Mouse (Mus musculus) MEL (cell line): ENCODE results near the gene Igsf8. TPM values are rescaled to one million over a fixed set of nuclear protein-coding genes. Genes with fewer than 3 reads are reported as not detected.
A peak's percentile ranks its signal among the peaks of the same experiment; 100 is the strongest.

Source experiments
- DNase-seq: peaks from one replicate; pipeline ENCODE4 v3.0.0; 2011; ENCODE audit warnings: low read depth, low spot score
- H3K27ac ChIP-seq: 2 replicates; pipeline ENCODE4 v1.5.1; 2012; ENCODE audit warnings: low read depth, mild to moderate bottlenecking, control low read depth, low read length, moderate library complexity; ENCODE audit not compliant: control insufficient read depth
- H3K27me3 ChIP-seq, 2 experiments: fragments of 150-350 bp in 1 of 2; sonication (generic) in 1 of 2; 2 replicates each; pipeline ENCODE4 v1.6.1; 2012; ENCODE audit warnings: low read length in 2 of 2, mild to moderate bottlenecking in 2 of 2, improper control_type of control experiment in 1 of 2, moderate library complexity in 1 of 2; ENCODE audit not compliant: insufficient read depth in 2 of 2, control insufficient read depth in 1 of 2
- H3K36me3 ChIP-seq, 2 experiments: 2 replicates each; pipeline ENCODE4 v1.6.1; 2012 to 2014; ENCODE audit warnings: low read length in 2 of 2, improper control_type of control experiment in 1 of 2, inconsistent platforms in 1 of 2, mild to moderate bottlenecking in 1 of 2; ENCODE audit not compliant: insufficient read depth in 2 of 2, control insufficient read depth in 1 of 2
- H3K4me1 ChIP-seq, 2 experiments: fragments of 150-350 bp in 1 of 2; sonication (generic) in 1 of 2; 2 replicates each; pipeline ENCODE4 v1.6.1; 2012; ENCODE audit warnings: low read length in 2 of 2, improper control_type of control experiment in 1 of 2, mild to moderate bottlenecking in 1 of 2; ENCODE audit not compliant: insufficient read depth in 2 of 2, control insufficient read depth in 1 of 2
- H3K4me3 ChIP-seq, 2 experiments: fragments of 150-350 bp in 1 of 2; sonication (generic) in 1 of 2; 2 replicates each; pipeline ENCODE4 v1.5.1; 2012; ENCODE audit warnings: low read depth in 2 of 2, low read length in 2 of 2, mild to moderate bottlenecking in 2 of 2, moderate library complexity in 2 of 2, control low read depth in 1 of 2, improper control_type of control experiment in 1 of 2; ENCODE audit not compliant: control insufficient read depth in 1 of 2, insufficient read depth in 1 of 2
- H3K79me2 ChIP-seq: 2 replicates; pipeline ENCODE4 v1.6.1; 2012; ENCODE audit warnings: mild to moderate bottlenecking, low read length, moderate library complexity; ENCODE audit not compliant: control insufficient read depth, poor library complexity, insufficient read depth
- H3K9ac ChIP-seq: 2 replicates; pipeline ENCODE4 v1.6.1; 2012; ENCODE audit warnings: low read depth, mild to moderate bottlenecking, control low read depth, low read length, moderate library complexity; ENCODE audit not compliant: control insufficient read depth, poor library complexity, severe bottlenecking
- H3K9me3 ChIP-seq: fragments of 150-350 bp; sonication (generic); replicated peaks from 2 replicates; pipeline ENCODE4 v1.6.1; 2012; ENCODE audit warnings: mild to moderate bottlenecking, low read length, improper control_type of control experiment, moderate library complexity; ENCODE audit not compliant: insufficient read depth
- BHLHE40 ChIP-seq: IDR thresholded peaks from 2 replicates; pipeline ENCODE4 v1.6.1; 2012; ENCODE audit warnings: low read depth, mild to moderate bottlenecking, inconsistent platforms, low read length, improper control_type of control experiment, borderline replicate concordance
- CHD1 ChIP-seq: IDR thresholded peaks from 2 replicates; pipeline ENCODE4 v1.6.1; 2012; ENCODE audit warnings: low read depth, mild to moderate bottlenecking, inconsistent platforms, low read length, improper control_type of control experiment
- CTCF ChIP-seq, 3 experiments: IDR thresholded peaks in 2 of 3; conservative IDR thresholded peaks in 1 of 3; 2 replicates each; pipeline ENCODE4 v1.5.1; 2011 to 2012; ENCODE audit warnings: low read length in 3 of 3, low read depth in 2 of 3, mild to moderate bottlenecking in 2 of 3, improper control_type of control experiment in 1 of 3, inconsistent platforms in 1 of 3, mixed read lengths in 1 of 3, moderate library complexity in 1 of 3; ENCODE audit not compliant: control insufficient read depth in 1 of 3, insufficient read depth in 1 of 3, poor library complexity in 1 of 3, severe bottlenecking in 1 of 3
- E2F4 ChIP-seq: IDR thresholded peaks from 2 replicates; pipeline ENCODE4 v1.6.1; 2011; ENCODE audit warnings: low read depth, low read length, improper control_type of control experiment, borderline replicate concordance
- ELF1 ChIP-seq: IDR thresholded peaks from 2 replicates; pipeline ENCODE4 v1.6.1; 2014; ENCODE audit warnings: low read depth, mild to moderate bottlenecking, inconsistent platforms, low read length, improper control_type of control experiment, moderate library complexity
- EP300 ChIP-seq, 2 experiments: IDR thresholded peaks; 2 replicates each; pipeline ENCODE4 v1.6.1; 2011; ENCODE audit warnings: improper control_type of control experiment in 2 of 2, low read length in 2 of 2, low read depth in 1 of 2, mild to moderate bottlenecking in 1 of 2
- GABPA ChIP-seq: IDR thresholded peaks from 2 replicates; pipeline ENCODE4 v1.6.1; 2012; ENCODE audit warnings: low read depth, mild to moderate bottlenecking, inconsistent platforms, low read length, improper control_type of control experiment, moderate library complexity
- GATA1 ChIP-seq: IDR thresholded peaks from 2 replicates; pipeline ENCODE4 v1.6.1; 2011; ENCODE audit warnings: low read depth, low read length, improper control_type of control experiment
- HCFC1 ChIP-seq: IDR thresholded peaks from 2 replicates; pipeline ENCODE4 v1.6.1; 2012; ENCODE audit warnings: low read depth, mild to moderate bottlenecking, inconsistent platforms, low read length, improper control_type of control experiment, moderate library complexity
- JUND ChIP-seq: IDR thresholded peaks from 2 replicates; pipeline ENCODE4 v1.6.1; 2011; ENCODE audit warnings: low read depth, mild to moderate bottlenecking, improper control_type of control experiment, low read length
- KAT2A ChIP-seq: conservative IDR thresholded peaks from 2 replicates; pipeline ENCODE4 v1.6.1; 2012; ENCODE audit warnings: low read depth, low read length, improper control_type of control experiment, inconsistent platforms
- MXI1 ChIP-seq: IDR thresholded peaks from 2 replicates; pipeline ENCODE4 v1.6.1; 2011; ENCODE audit warnings: mild to moderate bottlenecking, low read depth, low read length, improper control_type of control experiment
- MYB ChIP-seq: IDR thresholded peaks from 2 replicates; pipeline ENCODE4 v1.6.1; 2011; ENCODE audit warnings: mild to moderate bottlenecking, low read depth, low read length, improper control_type of control experiment
- NELFE ChIP-seq: IDR thresholded peaks from 2 replicates; pipeline ENCODE4 v1.6.1; 2011; ENCODE audit warnings: low read depth, low read length, improper control_type of control experiment
- POLR2A ChIP-seq, 2 experiments: IDR thresholded peaks; 2 replicates each; pipeline ENCODE4 v1.6.1; 2011 to 2012; ENCODE audit warnings: low read length in 2 of 2, mild to moderate bottlenecking in 2 of 2, control low read depth in 1 of 2, improper control_type of control experiment in 1 of 2, low read depth in 1 of 2, moderate library complexity in 1 of 2; ENCODE audit not compliant: control insufficient read depth in 1 of 2, insufficient read depth in 1 of 2, poor library complexity in 1 of 2
- POLR2AphosphoS2 ChIP-seq: IDR thresholded peaks from 2 replicates; pipeline ENCODE4 v1.6.1; 2011; ENCODE audit warnings: low read length, improper control_type of control experiment
- POLR2AphosphoS5 ChIP-seq: IDR thresholded peaks from 2 replicates; pipeline ENCODE4 v1.6.1; 2012; ENCODE audit warnings: low read depth, borderline replicate concordance, mild to moderate bottlenecking, inconsistent platforms, low read length, moderate library complexity, mixed read lengths
- RAD21 ChIP-seq: IDR thresholded peaks from 2 replicates; pipeline ENCODE4 v1.6.1; 2011; ENCODE audit warnings: mild to moderate bottlenecking, low read depth, low read length, improper control_type of control experiment
- RCOR1 ChIP-seq: IDR thresholded peaks from 2 replicates; pipeline ENCODE4 v1.6.1; 2012; ENCODE audit warnings: low read depth, mild to moderate bottlenecking, inconsistent platforms, low read length, improper control_type of control experiment
- SIN3A ChIP-seq: IDR thresholded peaks from 2 replicates; pipeline ENCODE4 v1.6.1; 2012; ENCODE audit warnings: low read length, improper control_type of control experiment, inconsistent platforms
- TAL1 ChIP-seq: IDR thresholded peaks from 2 replicates; pipeline ENCODE4 v1.6.1; 2012; ENCODE audit warnings: mild to moderate bottlenecking, inconsistent platforms, low read length, moderate library complexity, mixed read lengths
- TBP ChIP-seq: IDR thresholded peaks from 2 replicates; pipeline ENCODE4 v1.8.0; 2011; ENCODE audit warnings: low read depth, low read length, improper control_type of control experiment
- TCF12 ChIP-seq: IDR thresholded peaks from 2 replicates; pipeline ENCODE4 v1.6.1; 2014; ENCODE audit warnings: low read depth, mild to moderate bottlenecking, inconsistent platforms, low read length, improper control_type of control experiment, moderate library complexity
- ZKSCAN1 ChIP-seq: IDR thresholded peaks from 2 replicates; pipeline ENCODE4 v1.6.1; 2012; ENCODE audit warnings: low read depth, mild to moderate bottlenecking, inconsistent platforms, low read length, improper control_type of control experiment, moderate library complexity
- polyA plus RNA-seq, 2 experiments: library from polyadenylated mRNA; stranded (reverse) in 1 of 2; unstranded in 1 of 2; fragments of >175 nt in 1 of 2; fragments of >200 nt in 1 of 2; gene quantifications; 2 replicates each; pipeline versions ENCODE4 v1.2.1 to v1.2.4; 2012; ENCODE audit warnings: low replicate concordance in 2 of 2, low read depth in 1 of 2; ENCODE audit not compliant: insufficient read length in 2 of 2, insufficient read depth in 1 of 2, missing spikeins in 1 of 2
- total RNA-seq: library from RNA; depleted of rRNA; stranded (reverse); fragments of 300-350 nt; gene quantifications from 2 replicates; pipeline ENCODE4 v1.2.3, GENCODE M21; 2012

The Igsf8 gene
- total and polyA plus RNA-seq, 3 experiments: 88.0 to 97.2 TPM; not detected in 1

DNA sequence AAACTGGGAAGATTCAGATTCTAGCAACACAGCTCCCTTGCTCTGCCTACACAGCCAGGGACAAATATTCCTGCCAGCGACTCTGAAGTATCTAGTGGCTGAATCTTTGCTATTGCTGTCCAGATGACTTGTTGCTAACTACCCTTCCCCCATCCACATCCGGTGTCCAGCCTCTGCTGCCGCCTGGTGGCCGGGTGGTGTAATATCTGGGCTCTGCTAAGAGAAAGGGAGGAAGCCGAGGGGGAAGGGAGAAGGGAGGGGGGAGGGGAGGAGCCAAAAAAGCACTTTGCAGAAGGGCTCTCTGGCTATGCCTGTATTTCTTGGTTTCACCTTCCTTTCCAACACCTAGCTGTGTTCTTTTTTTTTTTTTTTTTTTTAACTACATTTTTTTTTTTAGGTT, 44.3 kb upstream of the Igsf8 start (continued):
- no peak for TF ChIP-seq POLR2AphosphoS5
- no peak for TF ChIP-seq ZKSCAN1
- TF ChIP-seq CTCF (IDR thresholded peaks at IDR 0.05 in 2 of 3, conservative IDR thresholded peaks at IDR 0.05 in 1 of 3; ENCODE audit: control insufficient read depth in 1 of 3, insufficient read depth in 1 of 3, low read depth in 2 of 3, low read length in 3 of 3, poor library complexity in 1 of 3, severe bottlenecking in 1 of 3): peak; percentile 75 to 95 (median 89)
- no peak for TF ChIP-seq MYB
- peak; percentile 71 for TF ChIP-seq HCFC1
- peak; percentile 44; the same call in 1 of the 2 replicates for TF ChIP-seq TBP
- peak in 1 of 2 experiments; percentile 30; a peak in 1 of 4 replicates for TF ChIP-seq POLR2A (IDR thresholded peaks at IDR 0.05; ENCODE audit: control insufficient read depth in 1 of 2, insufficient read depth in 1 of 2, low read depth in 1 of 2, low read length in 2 of 2, poor library complexity in 1 of 2)
- TF ChIP-seq EP300 (IDR thresholded peaks at IDR 0.05; ENCODE audit: low read depth in 1 of 2, low read length in 2 of 2): peak in 1 of 2 experiments; percentile 60; a peak in 2 of 4 replicates
- TF ChIP-seq JUND: no peak
- no peak for TF ChIP-seq TCF12
- peak; percentile 61; the same call in 1 of the 2 replicates for TF ChIP-seq SIN3A
- TF ChIP-seq CHD1: no peak

DNA sequence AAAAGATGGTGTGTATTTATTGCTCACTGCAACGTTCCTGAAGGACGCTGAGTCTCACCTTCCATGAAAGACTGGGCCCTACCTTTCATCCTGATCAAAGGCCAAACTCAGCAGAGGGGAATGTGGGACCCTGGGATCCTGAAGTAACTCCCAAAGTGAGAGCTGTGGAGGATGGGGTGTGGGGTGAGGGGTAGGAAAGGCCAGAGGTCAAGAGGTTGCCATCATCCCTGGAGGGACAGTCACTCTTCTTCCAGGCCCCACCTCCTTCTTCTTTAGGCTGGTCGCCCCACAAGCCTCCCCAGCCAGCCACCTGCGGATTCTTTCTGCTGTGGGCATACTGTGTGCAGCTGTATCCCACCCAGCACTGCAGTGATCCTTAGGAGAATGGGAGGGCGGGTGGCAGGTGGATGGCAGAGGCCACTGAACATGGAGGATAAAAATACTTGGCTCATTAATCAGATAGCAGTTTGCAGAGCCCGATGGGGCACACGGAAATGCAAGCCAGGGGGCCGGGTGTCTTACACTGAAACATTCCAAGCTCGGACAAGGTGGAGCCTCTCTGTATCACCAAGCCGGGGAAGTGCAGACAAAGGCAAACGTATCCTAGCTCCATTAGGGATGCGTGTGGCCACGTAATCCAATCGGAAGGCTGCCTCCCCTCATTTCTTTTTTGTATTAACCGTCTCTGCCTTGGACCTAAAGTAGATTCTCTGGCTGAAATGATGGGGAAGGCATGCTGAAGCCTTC, 43.1 kb upstream of the Igsf8 start:
- peaks cover 0 to 4% of the 10 kb centered on the region in 2 experiments; a peak in 1 of 4 replicates for H3K4me1 ChIP-seq
- H3K4me3 ChIP-seq: no peak overlapping the region
- H3K27me3 ChIP-seq: peaks cover 3 to 4% of the 10 kb centered on the region in 2 experiments; a peak in 3 of 4 replicates
- no peaks in the 10 kb centered on the region for H3K79me2 ChIP-seq
- H3K9ac ChIP-seq: no peak overlapping the region
- H3K27ac ChIP-seq: no peak overlapping the region
- TF ChIP-seq TBP (no peak), RAD21 (no peak), JUND (no peak)
- DNase-seq: no peak
- no peaks in the 10 kb centered on the region for H3K9me3 ChIP-seq
- peaks cover 0 to 4% of the 10 kb centered on the region in 2 experiments; a peak in 2 of 4 replicates for H3K36me3 ChIP-seq

DNA sequence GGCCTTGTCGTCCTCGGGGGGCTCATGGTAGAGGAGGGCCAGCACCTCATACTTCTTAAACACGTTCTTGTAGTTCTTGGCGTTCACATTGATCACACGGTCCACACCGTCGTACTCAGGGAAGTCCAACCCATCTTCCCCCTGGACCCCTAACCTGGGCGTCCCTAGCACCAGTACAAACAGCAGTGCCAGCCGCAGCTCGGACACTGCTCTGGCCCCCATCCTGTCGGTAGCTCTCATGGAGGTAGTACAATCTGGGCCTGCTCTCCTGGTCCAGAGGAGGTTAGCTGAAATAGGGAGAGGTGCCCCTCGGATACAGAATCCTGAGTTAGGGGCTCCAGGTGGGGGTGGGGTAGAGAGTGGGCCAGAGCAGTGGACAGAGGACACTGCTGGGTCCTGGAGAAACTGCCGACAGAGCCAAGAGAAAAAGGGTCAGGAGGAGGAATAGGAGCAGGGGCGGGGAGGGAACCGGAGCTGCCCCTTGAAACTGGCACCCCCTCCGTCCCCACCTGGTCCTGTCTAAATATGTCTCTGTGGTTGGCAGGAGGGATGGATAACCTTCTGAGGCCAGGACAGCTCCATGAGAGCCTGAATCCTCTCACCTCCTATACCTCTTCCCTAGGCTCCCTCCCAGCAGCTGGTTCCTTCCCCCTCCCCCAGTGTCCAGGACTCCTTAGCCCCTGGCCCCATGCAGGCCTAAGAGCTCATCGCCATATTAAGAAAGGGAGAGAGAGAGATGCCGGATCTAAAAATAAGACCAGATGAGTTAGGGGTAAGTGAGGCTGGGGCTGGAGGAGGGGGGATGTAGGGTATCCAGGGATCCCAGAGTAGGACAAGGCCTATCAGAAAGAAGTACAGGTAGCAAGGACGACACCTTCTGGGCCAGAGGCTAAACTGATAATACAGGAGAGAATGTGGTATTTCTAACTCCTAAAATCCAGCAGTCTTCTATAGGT, 41.7 kb upstream of the Igsf8 start, which contains the start of gene Casq1:
Casq1 (minus strand) TSS at position 418 of the 956 bp plus-strand sequence.
- H3K4me1 ChIP-seq: peaks cover 0 to 4% of the 10 kb centered on the region in 2 experiments; a peak in 1 of 4 replicates
- H3K9me3 ChIP-seq: no peaks in the 10 kb centered on the region

More for the DNA sequence above, 41.7 kb upstream of the Igsf8 start, which contains the start of gene Casq1:
- peaks cover 3 to 5% of the 10 kb centered on the region in 2 experiments; a peak in 3 of 4 replicates for H3K27me3 ChIP-seq
- H3K9ac ChIP-seq: no peak within 1 kb of the TSS
- H3K36me3 ChIP-seq: peaks cover 0 to 4% of the 10 kb centered on the region in 2 experiments; a peak in 2 of 4 replicates
- DNase-seq: no peak
- no peak within 1 kb of the TSS for H3K4me3 ChIP-seq
- H3K79me2 ChIP-seq: no peaks in the 10 kb centered on the region
- H3K27ac ChIP-seq: no peak within 1 kb of the TSS
- TF ChIP-seq RCOR1 (no peak), POLR2AphosphoS2 (no peak), BHLHE40 (no peak), HCFC1 (no peak), CTCF (IDR thresholded peaks at IDR 0.05 in 2 of 3, conservative IDR thresholded peaks at IDR 0.05 in 1 of 3; ENCODE audit: control insufficient read depth in 1 of 3, insufficient read depth in 1 of 3, low read depth in 2 of 3, low read length in 3 of 3, poor library complexity in 1 of 3, severe bottlenecking in 1 of 3) (no peak), GABPA (no peak), JUND (no peak), GATA1 (no peak), E2F4 (no peak), MYB (no peak), MXI1 (no peak), KAT2A (no peak), NELFE (no peak), TAL1 (no peak), TCF12 (no peak), ELF1 (no peak)
